23 mouse cellular contexts compared by ENCODE assay signal in genomic region chr9:48126815-48127214, GRCm38 (mm10). TPM values are rescaled to one million over a fixed set of nuclear protein-coding genes. Genes with fewer than 3 reads are reported as not detected.
DNase-seq lines count a peak whose midpoint lies in the region; ATAC-seq and TF ChIP-seq lines count a peak whose summit lies in the region.
"Had no signal": no experiment of that assay in that cellular context is flagged by ENCODE, and none has a peak within 500 bp of the region (broad histone marks: within the 10 kb centered on the region; RNA-seq: fewer than 3 reads in every experiment).

No protein-coding gene starts in this region.

- peak; percentile 49 for DNase-seq in heart, adult 11 months
- DNase-seq in heart, adult 9 months (ENCODE audit: low spot score in 2 of 2): no peak
- no peak for DNase-seq in layer of hippocampus, adult 2 months (ENCODE audit: low spot score in 2 of 2)
- DNase-seq in layer of hippocampus, adult 8-10 months (ENCODE audit: low spot score in 2 of 2): no peak
- DNase-seq in midbrain, postnatal 0 days (ENCODE audit: low spot score): peak; percentile 26
- DNase-seq in thymus, postnatal 36 days: no peak
- DNase-seq: adrenal gland, adult 2 months; adrenal gland, postnatal 25 days; cerebellum, adult 2 months; cerebellum, postnatal 10 days; embryo, embryonic 11 days; gastrocnemius, postnatal 10 days; heart, adult 2 months; heart, postnatal 4 days had no signal

- no peak overlapping the region for H3K4me3 ChIP-seq in layer of hippocampus, adult 2 months
- no peak overlapping the region for H3K4me3 ChIP-seq in midbrain, postnatal 0 days (ENCODE audit: low read depth, low read length)
- no peak overlapping the region for H3K4me3 ChIP-seq in midbrain, embryonic 16.5 days (ENCODE audit: low read depth, low read length)
- H3K4me3 ChIP-seq: embryonic facial prominence, embryonic 15.5 days; erythroblast, embryonic 14.5 days; forebrain, embryonic 10.5 days; forebrain, embryonic 15.5 days; heart, adult 2 months; heart, embryonic 12.5 days; hindbrain, embryonic 13.5 days had no signal

- no peak overlapping the region for H3K27ac ChIP-seq in layer of hippocampus, adult 2 months
- no peak overlapping the region for H3K27ac ChIP-seq in midbrain, postnatal 0 days (ENCODE audit: low read depth, low read length)
- H3K27ac ChIP-seq in midbrain, embryonic 16.5 days (ENCODE audit: low read length): no peak overlapping the region
- H3K27ac ChIP-seq: embryonic facial prominence, embryonic 15.5 days; forebrain, embryonic 10.5 days; forebrain, embryonic 15.5 days; heart, adult 2 months; hindbrain, embryonic 13.5 days had no signal

- ATAC-seq in midbrain, postnatal 0 days (ENCODE audit: low FRiP score): no peak
- ATAC-seq in midbrain, embryonic 16.5 days: no peak
- ATAC-seq: activated CD4-positive, CD25-positive, alpha-beta regulatory T cell, adult 4 months; forebrain, embryonic 15.5 days; Patski had no signal

- TF ChIP-seq CTCF in layer of hippocampus, adult 2 months (conservative IDR thresholded peaks at IDR 0.05): peak; percentile 49
- TF ChIP-seq CTCF in midbrain, postnatal 0 days (IDR thresholded peaks at IDR 0.05): peak; percentile 62

- H3K27me3 ChIP-seq in midbrain, postnatal 0 days (ENCODE audit: insufficient read depth, low read length): no peaks in the 10 kb centered on the region
- H3K27me3 ChIP-seq in midbrain, embryonic 16.5 days (ENCODE audit: control insufficient read depth, insufficient read depth, low read depth, low read length): no peaks in the 10 kb centered on the region
- H3K27me3 ChIP-seq: embryonic facial prominence, embryonic 15.5 days; hindbrain, embryonic 13.5 days had no signal

- 46% methylated on average over 3 of the region's 3 CpGs for WGBS in midbrain, postnatal 0 days
- WGBS in midbrain, embryonic 16.5 days: 42% methylated on average over 3 of the region's 3 CpGs

- no peak overlapping the region for H3K9ac ChIP-seq in midbrain, postnatal 0 days (replicated peaks; ENCODE audit: low read length, poor library complexity, severe bottlenecking)
- no peak overlapping the region for H3K9ac ChIP-seq in midbrain, embryonic 16.5 days (ENCODE audit: low read depth, low read length)
- H3K9ac ChIP-seq: embryonic facial prominence, embryonic 15.5 days; forebrain, embryonic 15.5 days; heart, embryonic 12.5 days; hindbrain, embryonic 13.5 days had no signal

- no peaks in the 10 kb centered on the region for H3K4me1 ChIP-seq in midbrain, postnatal 0 days (ENCODE audit: insufficient read depth, low read length)
- no peaks in the 10 kb centered on the region for H3K4me1 ChIP-seq in midbrain, embryonic 16.5 days (ENCODE audit: control insufficient read depth, insufficient read depth, low read length)
- H3K4me1 ChIP-seq: embryonic facial prominence, embryonic 15.5 days; forebrain, embryonic 10.5 days; heart, embryonic 12.5 days; hindbrain, embryonic 13.5 days had no signal

- no peak overlapping the region for H3K4me2 ChIP-seq in midbrain, postnatal 0 days (ENCODE audit: low read depth, low read length, poor library complexity, severe bottlenecking)
- no peak overlapping the region for H3K4me2 ChIP-seq in midbrain, embryonic 16.5 days (ENCODE audit: low read length)
- H3K4me2 ChIP-seq: embryonic facial prominence, embryonic 15.5 days; forebrain, embryonic 15.5 days; heart, embryonic 12.5 days; hindbrain, embryonic 13.5 days had no signal

- H3K9me3 ChIP-seq in midbrain, postnatal 0 days (ENCODE audit: low read length): no peaks in the 10 kb centered on the region
- no peaks in the 10 kb centered on the region for H3K9me3 ChIP-seq in midbrain, embryonic 16.5 days (replicated peaks; ENCODE audit: control insufficient read depth, low read length, poor library complexity, severe bottlenecking)
- H3K9me3 ChIP-seq: embryonic facial prominence, embryonic 15.5 days; forebrain, embryonic 10.5 days; forebrain, embryonic 15.5 days; heart, embryonic 12.5 days; hindbrain, embryonic 13.5 days had no signal

- H3K36me3 ChIP-seq in midbrain, postnatal 0 days (ENCODE audit: insufficient read depth, low read length): no peaks in the 10 kb centered on the region
- H3K36me3 ChIP-seq in midbrain, embryonic 16.5 days (ENCODE audit: control insufficient read depth, insufficient read depth, low read length): no peaks in the 10 kb centered on the region
- H3K36me3 ChIP-seq: embryonic facial prominence, embryonic 15.5 days; forebrain, embryonic 10.5 days; forebrain, embryonic 15.5 days; heart, embryonic 12.5 days; hindbrain, embryonic 13.5 days had no signal

RNA-seq across cellular contexts. Expression of gene Nxpe4, which starts 35.0 kb away (rescaled TPM):
- 1 to 10 TPM; 8.3 TPM for total RNA-seq in layer of hippocampus, adult 2 months (2021)
- 10 to 100 TPM in 2 of 4 experiments, 1 to 10 TPM in 2; 7.3 to 11.4 (median 9.7) TPM for total RNA-seq in layer of hippocampus, adult 8-10 months (2022)
- 13.5 TPM in 2 replicates for total RNA-seq in midbrain, postnatal 0 days (2014; rRNA removed)
- 7.7 and 8.9 TPM in 2 replicates for polyA plus RNA-seq in midbrain, postnatal 0 days (2015; fragmentation: Nextera tagmentation; extraction: Ambion mirVana)
- polyA plus RNA-seq in midbrain, embryonic 16.5 days (2015; fragmentation: Nextera tagmentation; extraction: Ambion mirVana): 7.7 and 9.0 TPM in 2 replicates

Comparison
In these comparisons a context has a peak if more than half of its experiments do, and no peak if none do; other contexts are left out.
1. DNase-seq: peak in heart, adult 11 months (single experiment) and midbrain, postnatal 0 days (single experiment); none in heart, adult 9 months (0 of 2), layer of hippocampus, adult 2 months (0 of 2), layer of hippocampus, adult 8-10 months (0 of 2) and thymus, postnatal 36 days (0 of 2).